Mouse (Mus musculus): ENCODE measurements around the gene Gm572. TPM values are rescaled to one million over a fixed set of nuclear protein-coding genes. Genes with fewer than 3 reads are reported as not detected.

The Gm572 gene
- polyA plus RNA-seq, 1 experiment from 2014 or later, result not detected

- no peaks in the 10 kb centered on the region for H3K4me1 ChIP-seq (ENCODE audit: control insufficient read depth, insufficient read depth, low read length)
- H3K27me3 ChIP-seq (replicated peaks; ENCODE audit: control insufficient read depth, insufficient read depth, low read length), result no peaks in the 10 kb centered on the region
- H3K36me3 ChIP-seq (ENCODE audit: control insufficient read depth, insufficient read depth, low read length), result no peaks in the 10 kb centered on the region
- no peak overlapping the region for H3K27ac ChIP-seq (ENCODE audit: low read depth, low read length)
- DNase-seq (ENCODE audit: low spot score), result no peak
- H3K9ac ChIP-seq (ENCODE audit: low read length), result no peak overlapping the region
- WGBS, result 72% methylated on average over 3 of the region's 3 CpGs
- H3K4me3 ChIP-seq (ENCODE audit: low read depth, low read length), result no peak overlapping the region
- no peak for ATAC-seq
- H3K4me2 ChIP-seq (ENCODE audit: low read length), result no peak overlapping the region
- H3K9me3 ChIP-seq (replicated peaks; ENCODE audit: control insufficient read depth, low read length), result no peaks in the 10 kb centered on the region
Observed at GRCm38 (mm10) chr4:148649309-148649708, 6.2 kb downstream of the Gm572 start.

- H3K9ac ChIP-seq (ENCODE audit: low read length), result no peak overlapping the region
- no peaks in the 10 kb centered on the region for H3K4me1 ChIP-seq (ENCODE audit: control insufficient read depth, insufficient read depth, low read length)
- no peak overlapping the region for H3K27ac ChIP-seq (ENCODE audit: low read depth, low read length)
- ATAC-seq (no peak), DNase-seq (ENCODE audit: low spot score) (peak; percentile 17)
- no peak overlapping the region for H3K4me2 ChIP-seq (ENCODE audit: low read length)
- no peaks in the 10 kb centered on the region for H3K27me3 ChIP-seq (replicated peaks; ENCODE audit: control insufficient read depth, insufficient read depth, low read length)
- H3K4me3 ChIP-seq (ENCODE audit: low read depth, low read length), result no peak overlapping the region
- WGBS, result 82% methylated on average over 9 of the region's 9 CpGs
- no peaks in the 10 kb centered on the region for H3K9me3 ChIP-seq (replicated peaks; ENCODE audit: control insufficient read depth, low read length)
- H3K36me3 ChIP-seq (ENCODE audit: control insufficient read depth, insufficient read depth, low read length), result no peaks in the 10 kb centered on the region
Observed at GRCm38 (mm10) chr4:148651045-148651444, 7.9 kb downstream of the Gm572 start.

GRCm38 (mm10) chr4:148654701-148655398 is 11.7 kb downstream of the Gm572 start:
- Histone ChIP-seq H3K36me3 (ENCODE audit: control insufficient read depth, insufficient read depth, low read length) (no peaks in the 10 kb centered on the region), H3K9me3 (replicated peaks; ENCODE audit: control insufficient read depth, low read length) (no peaks in the 10 kb centered on the region), H3K27me3 (replicated peaks; ENCODE audit: control insufficient read depth, insufficient read depth, low read length) (no peaks in the 10 kb centered on the region), H3K27ac (ENCODE audit: low read depth, low read length) (no peak overlapping the region), H3K4me3 (ENCODE audit: low read depth, low read length) (no peak overlapping the region), H3K9ac (ENCODE audit: low read length) (no peak overlapping the region), H3K4me2 (ENCODE audit: low read length) (no peak overlapping the region), H3K4me1 (ENCODE audit: control insufficient read depth, insufficient read depth, low read length) (no peaks in the 10 kb centered on the region)
- DNase-seq (ENCODE audit: low spot score) (peak; percentile 15), ATAC-seq (no peak)
- WGBS, result 87% methylated on average over 18 of the region's 18 CpGs

GRCm38 (mm10) chr4:148656691-148657258 is 13.7 kb downstream of the Gm572 start:
- H3K9ac ChIP-seq (ENCODE audit: low read length), result no peak overlapping the region
- H3K36me3 ChIP-seq (ENCODE audit: control insufficient read depth, insufficient read depth, low read length), result no peaks in the 10 kb centered on the region
- no peak overlapping the region for H3K4me2 ChIP-seq (ENCODE audit: low read length)
- DNase-seq (ENCODE audit: low spot score) (no peak), ATAC-seq (no peak)
- no peak overlapping the region for H3K27ac ChIP-seq (ENCODE audit: low read depth, low read length)
- no peaks in the 10 kb centered on the region for H3K4me1 ChIP-seq (ENCODE audit: control insufficient read depth, insufficient read depth, low read length)
- no peaks in the 10 kb centered on the region for H3K9me3 ChIP-seq (replicated peaks; ENCODE audit: control insufficient read depth, low read length)
- H3K4me3 ChIP-seq (ENCODE audit: low read depth, low read length), result no peak overlapping the region
- 53% methylated on average over 15 of the region's 15 CpGs for WGBS
- no peaks in the 10 kb centered on the region for H3K27me3 ChIP-seq (replicated peaks; ENCODE audit: control insufficient read depth, insufficient read depth, low read length)

GRCm38 (mm10) chr4:148657776-148658175 is 14.7 kb downstream of the Gm572 start:
- H3K36me3 ChIP-seq (ENCODE audit: control insufficient read depth, insufficient read depth, low read length), result no peaks in the 10 kb centered on the region
- H3K4me2 ChIP-seq (ENCODE audit: low read length), result no peak overlapping the region
- no peak overlapping the region for H3K4me3 ChIP-seq (ENCODE audit: low read depth, low read length)
- no peak for DNase-seq (ENCODE audit: low spot score)
- WGBS, result 87% methylated on average over 13 of the region's 13 CpGs
- no peak for ATAC-seq
- H3K9ac ChIP-seq (ENCODE audit: low read length), result no peak overlapping the region
- H3K4me1 ChIP-seq (ENCODE audit: control insufficient read depth, insufficient read depth, low read length), result no peaks in the 10 kb centered on the region
- no peak overlapping the region for H3K27ac ChIP-seq (ENCODE audit: low read depth, low read length)
- H3K27me3 ChIP-seq (replicated peaks; ENCODE audit: control insufficient read depth, insufficient read depth, low read length), result no peaks in the 10 kb centered on the region
- H3K9me3 ChIP-seq (replicated peaks; ENCODE audit: control insufficient read depth, low read length), result no peaks in the 10 kb centered on the region

- ATAC-seq (no peak), DNase-seq (ENCODE audit: low spot score) (no peak)
- H3K27me3 ChIP-seq (replicated peaks; ENCODE audit: control insufficient read depth, insufficient read depth, low read length), result no peaks in the 10 kb centered on the region
- H3K9me3 ChIP-seq (replicated peaks; ENCODE audit: control insufficient read depth, low read length), result no peaks in the 10 kb centered on the region
- H3K4me2 ChIP-seq (ENCODE audit: low read length), result no peak overlapping the region
- no peak overlapping the region for H3K9ac ChIP-seq (ENCODE audit: low read length)
- no peaks in the 10 kb centered on the region for H3K36me3 ChIP-seq (ENCODE audit: control insufficient read depth, insufficient read depth, low read length)
- no peak overlapping the region for H3K4me3 ChIP-seq (ENCODE audit: low read depth, low read length)
- no peaks in the 10 kb centered on the region for H3K4me1 ChIP-seq (ENCODE audit: control insufficient read depth, insufficient read depth, low read length)
- WGBS, result 64% methylated on average over 3 of the region's 3 CpGs
- no peak overlapping the region for H3K27ac ChIP-seq (ENCODE audit: low read depth, low read length)
Observed at GRCm38 (mm10) chr4:148660174-148660573, 17.1 kb downstream of the Gm572 start.

- Histone ChIP-seq H3K27ac (ENCODE audit: low read depth, low read length) (no peak overlapping the region), H3K4me3 (ENCODE audit: low read depth, low read length) (no peak overlapping the region), H3K4me1 (ENCODE audit: control insufficient read depth, insufficient read depth, low read length) (no peaks in the 10 kb centered on the region), H3K27me3 (replicated peaks; ENCODE audit: control insufficient read depth, insufficient read depth, low read length) (no peaks in the 10 kb centered on the region), H3K36me3 (ENCODE audit: control insufficient read depth, insufficient read depth, low read length) (no peaks in the 10 kb centered on the region), H3K4me2 (ENCODE audit: low read length) (0 out of 2 replicates have a peak overlapping the region, but pooled peaks have one; percentile 24), H3K9me3 (replicated peaks; ENCODE audit: control insufficient read depth, low read length) (no peaks in the 10 kb centered on the region), H3K9ac (ENCODE audit: low read length) (no peak overlapping the region)
- WGBS, result 37% methylated on average over 21 of the region's 21 CpGs
- ATAC-seq, result no peak
- DNase-seq (ENCODE audit: low spot score), result peak; percentile 78
Observed at GRCm38 (mm10) chr4:148662168-148662965, 19.2 kb downstream of the Gm572 start.

GRCm38 (mm10) chr4:148663326-148663725 is 20.2 kb downstream of the Gm572 start:
- no peak for DNase-seq (ENCODE audit: low spot score)
- 72% methylated on average over 7 of the region's 7 CpGs for WGBS
- no peaks in the 10 kb centered on the region for H3K36me3 ChIP-seq (ENCODE audit: control insufficient read depth, insufficient read depth, low read length)
- H3K27ac ChIP-seq (ENCODE audit: low read depth, low read length), result no peak overlapping the region
- no peaks in the 10 kb centered on the region for H3K9me3 ChIP-seq (replicated peaks; ENCODE audit: control insufficient read depth, low read length)
- no peak overlapping the region for H3K4me2 ChIP-seq (ENCODE audit: low read length)
- H3K9ac ChIP-seq (ENCODE audit: low read length), result no peak overlapping the region
- no peak for ATAC-seq
- H3K4me1 ChIP-seq (ENCODE audit: control insufficient read depth, insufficient read depth, low read length), result no peaks in the 10 kb centered on the region
- H3K4me3 ChIP-seq (ENCODE audit: low read depth, low read length), result no peak overlapping the region
- no peaks in the 10 kb centered on the region for H3K27me3 ChIP-seq (replicated peaks; ENCODE audit: control insufficient read depth, insufficient read depth, low read length)

GRCm38 (mm10) chr4:148664021-148664420 is 20.9 kb downstream of the Gm572 start:
- Histone ChIP-seq H3K36me3 (ENCODE audit: control insufficient read depth, insufficient read depth, low read length) (no peaks in the 10 kb centered on the region), H3K4me2 (ENCODE audit: low read length) (no peak overlapping the region), H3K4me3 (ENCODE audit: low read depth, low read length) (no peak overlapping the region), H3K27ac (ENCODE audit: low read depth, low read length) (no peak overlapping the region), H3K4me1 (ENCODE audit: control insufficient read depth, insufficient read depth, low read length) (no peaks in the 10 kb centered on the region), H3K27me3 (replicated peaks; ENCODE audit: control insufficient read depth, insufficient read depth, low read length) (no peaks in the 10 kb centered on the region), H3K9ac (ENCODE audit: low read length) (no peak overlapping the region), H3K9me3 (replicated peaks; ENCODE audit: control insufficient read depth, low read length) (no peaks in the 10 kb centered on the region)
- 47% methylated on average over 6 of the region's 6 CpGs for WGBS
- ATAC-seq (no peak), DNase-seq (ENCODE audit: low spot score) (no peak)

Data from forebrain, embryonic 14.5 days (tissue).